Mouse (Mus musculus): ENCODE data around the gene Zfp706. TPM values are rescaled to one million over a fixed set of nuclear protein-coding genes. Genes with fewer than 3 reads are reported as not detected.
A peak's percentile ranks its signal among the peaks of the same experiment; 100 is the strongest.

Zfp706 gene
- total RNA-seq (2017): 57.9 and 90.6 TPM in 2 replicates

GRCm38 (mm10) chr15:37007233-37007958, at the start of gene Zfp706:
Gene Zfp706, minus strand, starts transcription at chr15:37007773.
- ATAC-seq (replicated peaks in 1 of 2; ENCODE audit: insufficient read depth in 1 of 2, low FRiP score in 2 of 2, low TSS enrichment in 1 of 2, low read depth in 1 of 2, poor library complexity in 2 of 2, severe bottlenecking in 2 of 2): peak; percentile 91 to 96

GRCm38 (mm10) chr15:37054582-37054981, 47.0 kb upstream of the Zfp706 start:
- no peak for ATAC-seq (replicated peaks in 1 of 2; ENCODE audit: insufficient read depth in 1 of 2, low FRiP score in 2 of 2, low TSS enrichment in 1 of 2, low read depth in 1 of 2, poor library complexity in 2 of 2, severe bottlenecking in 2 of 2)

GRCm38 (mm10) chr15:37053085-37053762, 45.7 kb upstream of the Zfp706 start:
- ATAC-seq (replicated peaks in 1 of 2; ENCODE audit: insufficient read depth in 1 of 2, low FRiP score in 2 of 2, low TSS enrichment in 1 of 2, low read depth in 1 of 2, poor library complexity in 2 of 2, severe bottlenecking in 2 of 2): no peak

- no peak for ATAC-seq (replicated peaks in 1 of 2; ENCODE audit: insufficient read depth in 1 of 2, low FRiP score in 2 of 2, low TSS enrichment in 1 of 2, low read depth in 1 of 2, poor library complexity in 2 of 2, severe bottlenecking in 2 of 2)
These were observed 39.8 kb upstream of the Zfp706 start for GRCm38 (mm10) chr15:37047403-37047802.

- ATAC-seq (replicated peaks in 1 of 2; ENCODE audit: insufficient read depth in 1 of 2, low FRiP score in 2 of 2, low TSS enrichment in 1 of 2, low read depth in 1 of 2, poor library complexity in 2 of 2, severe bottlenecking in 2 of 2): no peak
These were observed 39.0 kb upstream of the Zfp706 start for GRCm38 (mm10) chr15:37046586-37046985.

- ATAC-seq (replicated peaks in 1 of 2; ENCODE audit: insufficient read depth in 1 of 2, low FRiP score in 2 of 2, low TSS enrichment in 1 of 2, low read depth in 1 of 2, poor library complexity in 2 of 2, severe bottlenecking in 2 of 2): no peak
These were observed 38.6 kb upstream of the Zfp706 start for GRCm38 (mm10) chr15:37046131-37046530.

- ATAC-seq (replicated peaks in 1 of 2; ENCODE audit: insufficient read depth in 1 of 2, low FRiP score in 2 of 2, low TSS enrichment in 1 of 2, low read depth in 1 of 2, poor library complexity in 2 of 2, severe bottlenecking in 2 of 2): no peak
These were observed 37.9 kb upstream of the Zfp706 start for GRCm38 (mm10) chr15:37045456-37045855.

- no peak for ATAC-seq (replicated peaks in 1 of 2; ENCODE audit: insufficient read depth in 1 of 2, low FRiP score in 2 of 2, low TSS enrichment in 1 of 2, low read depth in 1 of 2, poor library complexity in 2 of 2, severe bottlenecking in 2 of 2)
These were observed 35.0 kb upstream of the Zfp706 start for GRCm38 (mm10) chr15:37042559-37042958.

GRCm38 (mm10) chr15:37041214-37041613, 33.6 kb upstream of the Zfp706 start:
- ATAC-seq (replicated peaks in 1 of 2; ENCODE audit: insufficient read depth in 1 of 2, low FRiP score in 2 of 2, low TSS enrichment in 1 of 2, low read depth in 1 of 2, poor library complexity in 2 of 2, severe bottlenecking in 2 of 2): no peak

- ATAC-seq (replicated peaks in 1 of 2; ENCODE audit: insufficient read depth in 1 of 2, low FRiP score in 2 of 2, low TSS enrichment in 1 of 2, low read depth in 1 of 2, poor library complexity in 2 of 2, severe bottlenecking in 2 of 2): no peak
These were observed 31.1 kb upstream of the Zfp706 start for GRCm38 (mm10) chr15:37038666-37039065.

- no peak for ATAC-seq (replicated peaks in 1 of 2; ENCODE audit: insufficient read depth in 1 of 2, low FRiP score in 2 of 2, low TSS enrichment in 1 of 2, low read depth in 1 of 2, poor library complexity in 2 of 2, severe bottlenecking in 2 of 2)
These were observed 30.1 kb upstream of the Zfp706 start for GRCm38 (mm10) chr15:37037704-37038103.

- ATAC-seq (replicated peaks in 1 of 2; ENCODE audit: insufficient read depth in 1 of 2, low FRiP score in 2 of 2, low TSS enrichment in 1 of 2, low read depth in 1 of 2, poor library complexity in 2 of 2, severe bottlenecking in 2 of 2): no peak
These were observed 29.0 kb upstream of the Zfp706 start for GRCm38 (mm10) chr15:37036481-37037156.

- ATAC-seq (replicated peaks in 1 of 2; ENCODE audit: insufficient read depth in 1 of 2, low FRiP score in 2 of 2, low TSS enrichment in 1 of 2, low read depth in 1 of 2, poor library complexity in 2 of 2, severe bottlenecking in 2 of 2): no peak
These were observed 26.6 kb upstream of the Zfp706 start for GRCm38 (mm10) chr15:37034155-37034554.

- no peak for ATAC-seq (replicated peaks in 1 of 2; ENCODE audit: insufficient read depth in 1 of 2, low FRiP score in 2 of 2, low TSS enrichment in 1 of 2, low read depth in 1 of 2, poor library complexity in 2 of 2, severe bottlenecking in 2 of 2)
These were observed 25.9 kb upstream of the Zfp706 start for GRCm38 (mm10) chr15:37033431-37033830.

GRCm38 (mm10) chr15:37031334-37032150, 24.0 kb upstream of the Zfp706 start:
- no peak for ATAC-seq (replicated peaks in 1 of 2; ENCODE audit: insufficient read depth in 1 of 2, low FRiP score in 2 of 2, low TSS enrichment in 1 of 2, low read depth in 1 of 2, poor library complexity in 2 of 2, severe bottlenecking in 2 of 2)

- no peak for ATAC-seq (replicated peaks in 1 of 2; ENCODE audit: insufficient read depth in 1 of 2, low FRiP score in 2 of 2, low TSS enrichment in 1 of 2, low read depth in 1 of 2, poor library complexity in 2 of 2, severe bottlenecking in 2 of 2)
These were observed 23.4 kb upstream of the Zfp706 start for GRCm38 (mm10) chr15:37030929-37031328.

- no peak for ATAC-seq (replicated peaks in 1 of 2; ENCODE audit: insufficient read depth in 1 of 2, low FRiP score in 2 of 2, low TSS enrichment in 1 of 2, low read depth in 1 of 2, poor library complexity in 2 of 2, severe bottlenecking in 2 of 2)
These were observed 20.4 kb upstream of the Zfp706 start for GRCm38 (mm10) chr15:37027956-37028355.

Data from hematopoietic stem cell, adult 5-6 weeks (primary cell).